Mouse (Mus musculus): ENCODE measurements around the gene Pin4. TPM values are rescaled to one million over a fixed set of nuclear protein-coding genes. Genes with fewer than 3 reads are reported as not detected.
"Not testable (repeated sequence)": the region's sequence is repeated elsewhere in the genome, so short reads cannot be mapped to it uniquely, and the experiment has no call there.

The Pin4 gene
- polyA plus RNA-seq, 1 experiment: 52.8 TPM

DNA sequence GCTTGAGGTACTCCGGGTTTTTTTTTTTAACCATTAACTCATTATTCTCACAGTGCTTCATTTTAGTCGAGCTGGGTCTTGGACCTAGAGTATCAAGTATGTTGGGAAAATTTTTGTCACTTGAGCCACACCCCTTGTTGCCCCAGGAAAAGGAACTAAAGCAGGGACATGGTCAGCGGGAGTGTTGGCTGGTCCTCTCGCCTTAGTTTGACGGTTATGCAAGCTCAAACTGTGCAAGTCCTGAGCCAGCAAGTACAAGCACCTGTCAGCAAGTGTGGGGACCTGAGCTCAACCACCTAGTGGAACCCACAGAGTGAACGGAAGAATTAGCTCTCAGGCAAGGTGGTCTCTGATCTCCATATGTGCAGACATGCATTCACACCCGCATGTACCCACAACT, 17.4 kb upstream of the Pin4 start:
- no peaks in the 10 kb centered on the region for H3K4me1 ChIP-seq (ENCODE audit: control insufficient read depth, insufficient read depth, insufficient read length, low read length)
- no peak overlapping the region for H3K27ac ChIP-seq (replicated peaks; ENCODE audit: low read depth, low read length)
- no peak overlapping the region for H3K4me3 ChIP-seq (ENCODE audit: insufficient read depth, low read depth, low read length)

GRCm38 (mm10) chrX:102103830-102104229, 15.4 kb upstream of the Pin4 start:
- not testable (repeated sequence) for H3K4me3 ChIP-seq (ENCODE audit: insufficient read depth, low read depth, low read length); H3K4me1 ChIP-seq (ENCODE audit: control insufficient read depth, insufficient read depth, insufficient read length, low read length); H3K27ac ChIP-seq (replicated peaks; ENCODE audit: low read depth, low read length)

- not testable (repeated sequence) for H3K4me1 ChIP-seq (ENCODE audit: control insufficient read depth, insufficient read depth, insufficient read length, low read length)
Measured at GRCm38 (mm10) chrX:102109349-102109748, 9.9 kb upstream of the Pin4 start.

DNA sequence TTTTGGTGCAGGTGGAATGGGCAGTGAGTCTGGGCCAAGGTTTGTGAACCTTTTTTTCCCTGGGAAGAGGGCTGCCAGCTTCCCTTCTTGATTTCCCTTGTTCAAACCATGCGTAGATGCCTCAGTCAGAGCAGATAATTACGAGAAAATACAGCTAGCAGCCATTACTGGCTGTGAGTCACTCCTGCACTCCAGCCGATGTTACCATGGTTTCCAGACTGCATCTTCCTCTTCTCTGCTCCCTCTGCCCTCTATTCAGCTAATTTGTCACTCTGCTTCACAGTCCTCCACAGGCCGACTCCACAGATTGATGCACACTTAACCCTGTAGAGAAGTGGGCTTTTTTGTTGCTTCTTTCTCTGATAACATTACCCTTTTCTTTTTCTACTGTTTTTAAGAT, 3.6 kb upstream of the Pin4 start:
- no peak overlapping the region for H3K27ac ChIP-seq (replicated peaks; ENCODE audit: low read depth, low read length)
- H3K4me1 ChIP-seq (ENCODE audit: control insufficient read depth, insufficient read depth, insufficient read length, low read length): no peaks in the 10 kb centered on the region
- no peak overlapping the region for H3K4me3 ChIP-seq (ENCODE audit: insufficient read depth, low read depth, low read length)

More at GRCm38 (mm10) chrX:102109349-102109748, 9.9 kb upstream of the Pin4 start:
- not testable (repeated sequence) for H3K27ac ChIP-seq (replicated peaks; ENCODE audit: low read depth, low read length); H3K4me3 ChIP-seq (ENCODE audit: insufficient read depth, low read depth, low read length)

- H3K4me1 ChIP-seq (ENCODE audit: control insufficient read depth, insufficient read depth, insufficient read length, low read length): no peaks in the 10 kb centered on the region
- no peak overlapping the region for H3K4me3 ChIP-seq (ENCODE audit: insufficient read depth, low read depth, low read length)
- no peak overlapping the region for H3K27ac ChIP-seq (replicated peaks; ENCODE audit: low read depth, low read length)
Measured at GRCm38 (mm10) chrX:102121321-102121720, 2.1 kb downstream of the Pin4 start.

DNA sequence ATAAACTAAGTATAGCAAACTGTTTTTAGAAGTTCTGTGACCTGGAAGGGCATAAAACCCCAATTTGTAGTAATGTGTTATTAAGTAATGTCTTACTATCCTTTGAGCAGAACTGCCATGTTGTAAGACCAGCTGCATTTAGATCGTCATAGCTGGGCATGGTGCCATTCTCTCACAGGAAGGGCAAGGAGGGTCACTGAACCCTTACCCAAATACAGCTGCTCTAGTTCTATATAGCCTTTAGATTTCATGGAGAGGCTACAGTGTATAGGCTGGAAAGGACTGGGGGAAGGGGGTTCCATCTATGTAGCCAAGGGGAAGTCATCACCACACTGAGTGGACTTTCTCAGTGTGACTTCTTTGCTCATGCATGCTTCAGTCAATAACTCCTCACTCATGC, 21.9 kb downstream of the Pin4 start:
- H3K4me3 ChIP-seq (ENCODE audit: insufficient read depth, low read depth, low read length): no peak overlapping the region
- H3K27ac ChIP-seq (replicated peaks; ENCODE audit: low read depth, low read length): no peak overlapping the region
- no peaks in the 10 kb centered on the region for H3K4me1 ChIP-seq (ENCODE audit: control insufficient read depth, insufficient read depth, insufficient read length, low read length)

DNA sequence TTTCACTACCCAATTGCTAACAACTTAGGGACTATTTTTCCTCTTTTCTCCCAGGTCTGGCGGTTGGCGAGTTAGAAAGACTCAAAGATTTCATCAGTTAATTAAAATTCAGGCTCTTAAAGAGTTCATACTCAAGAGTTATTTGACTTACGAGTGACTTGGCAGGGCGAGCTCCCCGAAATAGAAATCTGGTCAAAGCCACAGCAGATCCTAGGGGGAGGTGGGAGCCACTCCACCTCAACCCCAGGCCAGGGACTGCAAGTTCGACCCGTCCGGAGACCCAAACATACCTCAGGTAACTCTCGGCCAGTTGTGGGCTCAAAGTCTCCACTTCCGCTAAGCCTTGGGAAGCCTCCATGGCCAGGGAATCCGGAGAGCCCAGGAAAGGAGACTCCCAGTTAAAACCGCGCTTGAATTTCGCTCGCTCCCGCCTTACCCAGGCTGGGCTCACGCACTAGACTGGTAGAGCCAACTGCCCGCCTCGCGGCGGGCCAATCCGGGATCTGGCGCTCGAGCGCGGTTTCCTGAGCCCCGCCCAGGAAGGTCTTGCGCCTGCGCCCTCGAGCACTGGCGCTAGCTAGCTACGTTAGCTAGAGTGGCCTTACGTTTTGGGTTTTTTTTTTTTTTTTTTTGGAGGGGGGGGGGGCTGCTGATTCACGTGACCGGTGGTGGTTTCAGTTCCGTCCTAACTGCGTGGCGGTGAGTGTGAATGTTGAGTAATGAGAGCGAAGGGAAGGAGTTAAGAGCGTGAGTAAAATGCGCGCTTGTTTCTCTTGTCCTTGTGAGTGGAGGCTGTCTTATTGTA, 37.6 kb downstream of the Pin4 start, which contains the start of gene Ercc6l:
Ercc6l (minus strand) TSS at position 474 of the 805 bp plus-strand sequence.
- H3K4me3 ChIP-seq (ENCODE audit: insufficient read depth, low read depth, low read length): peak within 1 kb of the TSS; percentile 71
- H3K4me1 ChIP-seq (ENCODE audit: control insufficient read depth, insufficient read depth, insufficient read length, low read length): no peaks in the 10 kb centered on the region

GRCm38 (mm10) chrX:102157423-102157791, 38.2 kb downstream of the Pin4 start:
- peak overlapping the region; percentile 80 for H3K27ac ChIP-seq (replicated peaks; ENCODE audit: low read depth, low read length)
- no peaks in the 10 kb centered on the region for H3K4me1 ChIP-seq (ENCODE audit: control insufficient read depth, insufficient read depth, insufficient read length, low read length)
- peak overlapping the region; percentile 62 for H3K4me3 ChIP-seq (ENCODE audit: insufficient read depth, low read depth, low read length)

More for the DNA sequence above, 37.6 kb downstream of the Pin4 start, which contains the start of gene Ercc6l:
- peak within 1 kb of the TSS; percentile 80 for H3K27ac ChIP-seq (replicated peaks; ENCODE audit: low read depth, low read length)

- Histone ChIP-seq H3K4me3 (ENCODE audit: insufficient read depth, low read depth, low read length) (no peak overlapping the region), H3K4me1 (ENCODE audit: control insufficient read depth, insufficient read depth, insufficient read length, low read length) (no peaks in the 10 kb centered on the region), H3K27ac (replicated peaks; ENCODE audit: low read depth, low read length) (no peak overlapping the region)
Measured at GRCm38 (mm10) chrX:102159778-102160177, 40.5 kb downstream of the Pin4 start.

DNA sequence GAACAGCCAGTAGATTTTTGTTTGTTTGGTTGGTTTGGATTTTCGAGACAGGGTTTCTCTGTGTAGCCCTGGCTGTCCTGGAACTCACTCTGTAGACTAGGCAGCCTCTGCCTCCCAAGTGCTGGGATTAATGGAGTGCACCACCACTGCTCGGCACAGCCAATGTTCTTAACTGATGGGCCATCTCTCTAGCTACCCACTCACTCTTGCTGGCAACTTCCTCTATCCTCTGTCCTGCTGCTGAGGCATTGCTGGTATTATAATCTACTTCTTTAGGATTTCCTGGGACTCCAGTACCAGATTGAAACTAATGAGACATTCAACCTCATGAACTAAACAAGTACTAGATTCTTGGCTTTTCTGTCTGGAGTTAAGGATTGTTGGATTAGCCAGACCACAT, 41.3 kb downstream of the Pin4 start:
- Histone ChIP-seq H3K4me1 (ENCODE audit: control insufficient read depth, insufficient read depth, insufficient read length, low read length) (no peaks in the 10 kb centered on the region), H3K4me3 (ENCODE audit: insufficient read depth, low read depth, low read length) (no peak overlapping the region), H3K27ac (replicated peaks; ENCODE audit: low read depth, low read length) (no peak overlapping the region)

- Histone ChIP-seq H3K4me3 (ENCODE audit: insufficient read depth, low read depth, low read length) (no peak overlapping the region), H3K27ac (replicated peaks; ENCODE audit: low read depth, low read length) (no peak overlapping the region), H3K4me1 (ENCODE audit: control insufficient read depth, insufficient read depth, insufficient read length, low read length) (no peaks in the 10 kb centered on the region)
Measured at GRCm38 (mm10) chrX:102163096-102163495, 43.8 kb downstream of the Pin4 start.

GRCm38 (mm10) chrX:102163529-102163928, 44.3 kb downstream of the Pin4 start:
- H3K27ac ChIP-seq (replicated peaks; ENCODE audit: low read depth, low read length): no peak overlapping the region
- H3K4me3 ChIP-seq (ENCODE audit: insufficient read depth, low read depth, low read length): no peak overlapping the region
- H3K4me1 ChIP-seq (ENCODE audit: control insufficient read depth, insufficient read depth, insufficient read length, low read length): no peaks in the 10 kb centered on the region

- Histone ChIP-seq H3K4me1 (ENCODE audit: control insufficient read depth, insufficient read depth, insufficient read length, low read length) (no peaks in the 10 kb centered on the region), H3K4me3 (ENCODE audit: insufficient read depth, low read depth, low read length) (no peak overlapping the region), H3K27ac (replicated peaks; ENCODE audit: low read depth, low read length) (no peak overlapping the region)
Measured at GRCm38 (mm10) chrX:102166521-102166920, 47.3 kb downstream of the Pin4 start.

DNA sequence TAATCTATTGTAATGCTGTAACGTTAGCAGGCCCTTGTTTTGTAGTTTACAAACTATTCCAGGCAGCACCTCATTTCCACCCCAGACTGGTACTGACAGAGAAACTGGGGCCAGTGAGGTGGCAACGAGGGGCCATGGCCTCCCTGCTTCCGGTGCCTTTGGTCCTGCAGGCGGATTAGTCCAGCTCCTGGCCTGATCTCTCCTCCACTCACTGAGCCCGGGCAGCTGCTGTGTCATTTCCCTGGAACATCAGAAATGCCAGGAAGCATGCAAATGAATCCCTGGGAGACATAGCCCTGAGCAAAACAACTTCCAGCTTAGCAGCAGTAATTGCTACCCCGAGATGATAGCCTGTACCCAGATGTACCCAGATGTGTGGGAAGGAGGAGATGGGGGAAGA, 47.7 kb downstream of the Pin4 start:
- H3K4me1 ChIP-seq (ENCODE audit: control insufficient read depth, insufficient read depth, insufficient read length, low read length): no peaks in the 10 kb centered on the region
- no peak overlapping the region for H3K27ac ChIP-seq (replicated peaks; ENCODE audit: low read depth, low read length)
- no peak overlapping the region for H3K4me3 ChIP-seq (ENCODE audit: insufficient read depth, low read depth, low read length)

DNA sequence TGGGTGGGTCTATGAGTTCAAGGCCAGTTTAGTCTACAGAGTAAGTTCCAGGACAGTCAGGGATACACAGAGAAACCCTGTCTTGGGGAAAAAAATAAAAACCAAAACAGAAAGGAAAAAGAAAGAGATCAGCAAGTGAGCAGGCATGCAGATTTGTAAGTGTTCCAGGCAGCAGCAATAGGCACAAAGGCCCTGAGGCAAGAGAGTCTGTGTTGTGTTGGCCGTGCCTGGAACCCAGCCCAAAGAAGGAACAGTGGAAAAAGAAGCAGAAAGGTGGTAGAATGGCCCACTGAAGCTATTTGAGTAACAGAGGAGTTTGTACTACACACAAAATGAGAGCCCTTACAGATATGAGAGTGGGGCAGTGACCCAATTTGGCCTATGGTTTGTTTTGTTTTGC, 50.5 kb downstream of the Pin4 start:
- no peak overlapping the region for H3K4me3 ChIP-seq (ENCODE audit: insufficient read depth, low read depth, low read length)
- H3K27ac ChIP-seq (replicated peaks; ENCODE audit: low read depth, low read length): no peak overlapping the region
- H3K4me1 ChIP-seq (ENCODE audit: control insufficient read depth, insufficient read depth, insufficient read length, low read length): no peaks in the 10 kb centered on the region

DNA sequence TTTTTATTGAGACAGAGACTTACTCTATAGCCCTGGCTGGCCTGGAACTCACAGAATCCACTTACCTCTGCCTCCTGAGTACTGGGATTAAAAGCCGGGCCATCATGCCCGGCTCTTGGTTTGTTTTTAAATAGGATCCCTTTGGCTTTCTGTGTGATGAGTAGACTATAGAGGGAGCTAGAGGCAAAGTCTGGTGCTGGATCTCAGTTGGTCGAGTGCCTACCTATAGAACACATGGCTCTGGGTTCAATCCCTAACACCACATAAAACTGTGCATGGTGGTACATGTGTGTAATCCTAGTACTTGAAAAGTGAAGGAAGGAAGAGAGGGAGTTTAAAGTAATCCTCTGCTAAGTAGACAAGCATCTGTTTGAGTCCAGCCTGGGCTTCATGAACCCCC, 50.9 kb downstream of the Pin4 start:
- H3K27ac ChIP-seq (replicated peaks; ENCODE audit: low read depth, low read length): no peak overlapping the region
- H3K4me3 ChIP-seq (ENCODE audit: insufficient read depth, low read depth, low read length): no peak overlapping the region
- no peaks in the 10 kb centered on the region for H3K4me1 ChIP-seq (ENCODE audit: control insufficient read depth, insufficient read depth, insufficient read length, low read length)
